In genomic region chr12:82275767-82276166, GRCm38 (mm10) we compare ENCODE assay signal across 9 mouse cellular contexts.
A peak's percentile ranks its signal among the peaks of the same experiment; 100 is the strongest.
DNase-seq lines count a peak whose midpoint lies in the region; ATAC-seq lines count a peak whose summit lies in the region.
"Had no signal": no experiment of that assay in that cellular context is flagged by ENCODE, and none has a peak within 500 bp of the region (broad histone marks: within the 10 kb centered on the region; RNA-seq: fewer than 3 reads in every experiment).

No protein-coding gene starts in this region.

- 0 out of 2 replicates have a peak overlapping the region, but pooled peaks have one; percentile 15 for H3K27ac ChIP-seq in kidney, embryonic 15.5 days
- 0 out of 2 replicates have a peak overlapping the region, but pooled peaks have one; percentile 13 for H3K27ac ChIP-seq in limb, embryonic 12.5 days
- no peak overlapping the region for H3K27ac ChIP-seq in midbrain, embryonic 16.5 days (ENCODE audit: low read length)

- H3K27me3 ChIP-seq in kidney, embryonic 15.5 days: no peaks in the 10 kb centered on the region
- peaks cover 4% of the 10 kb centered on the region; the same call in 1 of the 2 replicates for H3K27me3 ChIP-seq in limb, embryonic 12.5 days
- H3K27me3 ChIP-seq in midbrain, embryonic 16.5 days (ENCODE audit: control insufficient read depth, insufficient read depth, low read depth, low read length): no peaks in the 10 kb centered on the region

- H3K36me3 ChIP-seq in kidney, embryonic 15.5 days: no peaks in the 10 kb centered on the region
- H3K36me3 ChIP-seq in limb, embryonic 12.5 days: no peaks in the 10 kb centered on the region
- H3K36me3 ChIP-seq in midbrain, embryonic 16.5 days (ENCODE audit: control insufficient read depth, insufficient read depth, low read length): no peaks in the 10 kb centered on the region

- H3K9ac ChIP-seq in kidney, embryonic 15.5 days: no peak overlapping the region
- no peak overlapping the region for H3K9ac ChIP-seq in limb, embryonic 12.5 days (replicated peaks)
- no peak overlapping the region for H3K9ac ChIP-seq in midbrain, embryonic 16.5 days (ENCODE audit: low read depth, low read length)

- no peak for ATAC-seq in kidney, embryonic 15.5 days (replicated peaks; ENCODE audit: low FRiP score)
- ATAC-seq in limb, embryonic 12.5 days (ENCODE audit: insufficient number of reproducible peaks, insufficient read depth, low FRiP score, low TSS enrichment, low read depth): no peak
- no peak for ATAC-seq in midbrain, embryonic 16.5 days

- no peaks in the 10 kb centered on the region for H3K9me3 ChIP-seq in kidney, embryonic 15.5 days (replicated peaks)
- H3K9me3 ChIP-seq in limb, embryonic 12.5 days: no peaks in the 10 kb centered on the region
- H3K9me3 ChIP-seq in midbrain, embryonic 16.5 days (replicated peaks; ENCODE audit: control insufficient read depth, low read length, poor library complexity, severe bottlenecking): no peaks in the 10 kb centered on the region

- intact Hi-C loops in gastrocnemius, postnatal 14 days (cut with DNase I; ENCODE audit: low total_unique reads): no loop called here

- peaks cover 7% of the 10 kb centered on the region for H3K4me1 ChIP-seq in kidney, embryonic 15.5 days
- peaks cover 34% of the 10 kb centered on the region for H3K4me1 ChIP-seq in limb, embryonic 12.5 days (replicated peaks)
- H3K4me1 ChIP-seq in midbrain, embryonic 16.5 days (ENCODE audit: control insufficient read depth, insufficient read depth, low read length): no peaks in the 10 kb centered on the region

- H3K4me3 ChIP-seq in kidney, embryonic 15.5 days (replicated peaks): no peak overlapping the region
- H3K4me3 ChIP-seq in limb, embryonic 12.5 days (replicated peaks): no peak overlapping the region
- no peak overlapping the region for H3K4me3 ChIP-seq in midbrain, embryonic 16.5 days (ENCODE audit: low read depth, low read length)

- H3K4me2 ChIP-seq in kidney, embryonic 15.5 days: no peak overlapping the region
- no peak overlapping the region for H3K4me2 ChIP-seq in limb, embryonic 12.5 days
- no peak overlapping the region for H3K4me2 ChIP-seq in midbrain, embryonic 16.5 days (ENCODE audit: low read length)

- WGBS in kidney, embryonic 15.5 days: 41% methylated on average over 5 of the region's 5 CpGs
- 30% methylated on average over 5 of the region's 5 CpGs for WGBS in limb, embryonic 12.5 days
- 76% methylated on average over 5 of the region's 5 CpGs for WGBS in midbrain, embryonic 16.5 days

- DNase-seq in kidney, adult 11 months: no peak
- peak; percentile 38 for DNase-seq in NIH3T3 (ENCODE audit: low read depth)
- peak; percentile 52 for DNase-seq in gastrocnemius, postnatal 14 days
- no peak for DNase-seq in thymus, adult 18-20 months
- no peak for DNase-seq in cerebellum, adult 11 months
- DNase-seq: kidney, adult 2 months had no signal

Comparison
In these comparisons a context has a peak if more than half of its experiments do, and no peak if none do; other contexts are left out.
1. DNase-seq: peak in NIH3T3 (single experiment) and gastrocnemius, postnatal 14 days (single experiment); none in kidney, adult 11 months (single experiment), thymus, adult 18-20 months (0 of 2) and cerebellum, adult 11 months (single experiment).